Mouse (Mus musculus) stomach, postnatal 0 days (tissue): ENCODE results near the gene Crhr2. TPM values are rescaled to one million over a fixed set of nuclear protein-coding genes. Genes with fewer than 3 reads are reported as not detected.

Source experiments
- ATAC-seq: fragments of 200-750 bp; cut with Nextera tagmentation; 2 replicates; pipeline ENCODE4 v1.8.0; 2017; ENCODE audit not compliant: low FRiP score, low TSS enrichment
- DNase-seq: peaks from one replicate; pipeline ENCODE4 v3.0.0-alpha.2; 2016; ENCODE audit warnings: low spot score
- H3K27ac ChIP-seq: fragments of 300-500 bp; sonication (generic); replicated peaks from 2 replicates; pipeline ENCODE4 v1.5.1; 2014; ENCODE audit warnings: mild to moderate bottlenecking, control low read depth
- H3K27me3 ChIP-seq: fragments of 300-500 bp; sonication (generic); 2 replicates; pipeline ENCODE4 v1.6.1; 2014; ENCODE audit warnings: low read length; ENCODE audit not compliant: control insufficient read depth, insufficient read depth
- H3K36me3 ChIP-seq: fragments of 300-500 bp; sonication (generic); 2 replicates; pipeline ENCODE4 v1.6.1; 2014; ENCODE audit warnings: low read length, mixed read lengths; ENCODE audit not compliant: control insufficient read depth, insufficient read depth
- H3K4me1 ChIP-seq: fragments of 300-500 bp; sonication (generic); replicated peaks from 2 replicates; pipeline ENCODE4 v1.6.1; 2014; ENCODE audit warnings: antibody characterized with exemption; ENCODE audit not compliant: control insufficient read depth, insufficient read depth
- H3K4me2 ChIP-seq: fragments of 300-500 bp; sonication (generic); replicated peaks from 2 replicates; pipeline ENCODE4 v1.6.1; 2014; ENCODE audit warnings: low read depth, mild to moderate bottlenecking, control low read depth, moderate library complexity
- H3K4me3 ChIP-seq: fragments of 300-500 bp; sonication (generic); 2 replicates; pipeline ENCODE4 v1.5.1; 2014; ENCODE audit warnings: low read depth, low read length, control low read depth
- H3K9ac ChIP-seq: fragments of 300-500 bp; sonication (generic); 2 replicates; pipeline ENCODE4 v1.6.1; 2014; ENCODE audit warnings: mild to moderate bottlenecking, low read length, control low read depth, mixed read lengths
- H3K9me3 ChIP-seq: fragments of 300-500 bp; sonication (generic); 2 replicates; pipeline ENCODE4 v1.6.1; 2016; ENCODE audit warnings: low read length; ENCODE audit not compliant: control insufficient read depth
- CTCF ChIP-seq: IDR thresholded peaks from 2 replicates; pipeline ENCODE4 v1.5.1; 2016; ENCODE audit warnings: antibody characterized with exemption, low read depth, mild to moderate bottlenecking, moderate library complexity
- EP300 ChIP-seq: optimal IDR thresholded peaks from 2 replicates; pipeline ENCODE3; 2016; ENCODE audit warnings: antibody characterized with exemption
- WGBS: fragments of 180-500 bp; shearing (Covaris S2); extraction: QIAGEN DNeasy Blood & Tissue Kit; methylation state at CpG from one replicate; pipeline ENCODE4 v1.1.7; 2014; 5-methylcytosine and 5-hydroxymethylcytosine counted together
- polyA plus RNA-seq: library from polyadenylated mRNA; unstranded; fragments of >200 nt; fragmentation: Nextera tagmentation; extraction: Ambion mirVana; gene quantifications from 2 replicates; pipeline ENCODE4 v1.2.1, GENCODE M21; 2015

Crhr2 gene
- polyA plus RNA-seq, 1 experiment from 2014 or later, result 0.23 TPM

- Histone ChIP-seq H3K4me1 (no peaks in the 10 kb centered on the region), H3K36me3 (peaks cover 31% of the 10 kb centered on the region), H3K4me3 (no peak overlapping the region), H3K27ac (no peak overlapping the region), H3K27me3 (no peaks in the 10 kb centered on the region), H3K9ac (no peak overlapping the region), H3K9me3 (no peaks in the 10 kb centered on the region), H3K4me2 (no peak overlapping the region)
- ATAC-seq, result no peak
- 84% methylated on average over 2 of the region's 2 CpGs for WGBS
- no peak for DNase-seq
- no peak for TF ChIP-seq CTCF
Observed at GRCm38 (mm10) chr6:55065903-55066302, 66.9 kb downstream of the Crhr2 start.

GRCm38 (mm10) chr6:55064477-55064827, 68.4 kb downstream of the Crhr2 start:
- Histone ChIP-seq H3K27me3 (no peaks in the 10 kb centered on the region), H3K4me1 (no peaks in the 10 kb centered on the region), H3K4me3 (no peak overlapping the region), H3K27ac (no peak overlapping the region), H3K36me3 (peaks cover 36% of the 10 kb centered on the region), H3K4me2 (no peak overlapping the region), H3K9me3 (no peaks in the 10 kb centered on the region), H3K9ac (no peak overlapping the region)
- no peak for DNase-seq
- no peak for ATAC-seq
- 88% methylated on average over 7 of the region's 7 CpGs for WGBS
- TF ChIP-seq CTCF (no peak), EP300 (no peak)

GRCm38 (mm10) chr6:55063793-55064476, 68.9 kb downstream of the Crhr2 start:
- Histone ChIP-seq H3K9me3 (no peaks in the 10 kb centered on the region), H3K4me1 (no peaks in the 10 kb centered on the region), H3K27ac (no peak overlapping the region), H3K27me3 (no peaks in the 10 kb centered on the region), H3K4me2 (no peak overlapping the region), H3K4me3 (no peak overlapping the region), H3K36me3 (peaks cover 40% of the 10 kb centered on the region), H3K9ac (no peak overlapping the region)
- DNase-seq (no peak), ATAC-seq (no peak)
- TF ChIP-seq EP300 (no peak), CTCF (no peak)
- WGBS, result 85% methylated on average over 9 of the region's 9 CpGs

GRCm38 (mm10) chr6:55062200-55062599, 70.6 kb downstream of the Crhr2 start:
- H3K27ac ChIP-seq, result no peak overlapping the region
- 88% methylated on average over 5 of the region's 5 CpGs for WGBS
- TF ChIP-seq CTCF (no peak), EP300 (no peak)
- ATAC-seq (no peak), DNase-seq (no peak)
- no peaks in the 10 kb centered on the region for H3K4me1 ChIP-seq
- no peaks in the 10 kb centered on the region for H3K27me3 ChIP-seq
- no peak overlapping the region for H3K4me2 ChIP-seq
- H3K36me3 ChIP-seq, result peaks cover 39% of the 10 kb centered on the region
- no peak overlapping the region for H3K9ac ChIP-seq
- no peak overlapping the region for H3K4me3 ChIP-seq
- no peaks in the 10 kb centered on the region for H3K9me3 ChIP-seq

- H3K36me3 ChIP-seq, result peaks cover 43% of the 10 kb centered on the region
- WGBS, result 92% methylated on average over 11 of the region's 11 CpGs
Observed at GRCm38 (mm10) chr6:55061328-55061727, 71.5 kb downstream of the Crhr2 start.

GRCm38 (mm10) chr6:55060241-55060825, 72.5 kb downstream of the Crhr2 start:
- no peak overlapping the region for H3K9ac ChIP-seq
- H3K9me3 ChIP-seq, result no peaks in the 10 kb centered on the region
- DNase-seq, result no peak
- WGBS, result 92% methylated on average over 7 of the region's 7 CpGs
- no peak overlapping the region for H3K4me3 ChIP-seq
- no peak for ATAC-seq
- H3K36me3 ChIP-seq, result peaks cover 38% of the 10 kb centered on the region
- no peak for TF ChIP-seq EP300
- no peak for TF ChIP-seq CTCF
- H3K27ac ChIP-seq, result no peak overlapping the region
- no peaks in the 10 kb centered on the region for H3K27me3 ChIP-seq
- H3K4me2 ChIP-seq, result no peak overlapping the region
- H3K4me1 ChIP-seq, result no peaks in the 10 kb centered on the region

More at GRCm38 (mm10) chr6:55061328-55061727, 71.5 kb downstream of the Crhr2 start:
- Histone ChIP-seq H3K4me1 (no peaks in the 10 kb centered on the region), H3K9ac (no peak overlapping the region), H3K27ac (no peak overlapping the region), H3K4me2 (no peak overlapping the region), H3K4me3 (no peak overlapping the region), H3K27me3 (no peaks in the 10 kb centered on the region), H3K9me3 (no peaks in the 10 kb centered on the region)
- TF ChIP-seq CTCF (no peak), EP300 (no peak)
- DNase-seq (no peak), ATAC-seq (no peak)
